Mouse (Mus musculus) stomach, embryonic 15.5 days (tissue): Measurements from ENCODE around the gene Ints1. TPM values are rescaled to one million over a fixed set of nuclear protein-coding genes. Genes with fewer than 3 reads are reported as not detected.
"Not testable (repeated sequence)": the region's sequence is repeated elsewhere in the genome, so short reads cannot be mapped to it uniquely, and the experiment has no call there.

ENCODE experiments used
- ATAC-seq: fragments of 200-750 bp; cut with Nextera tagmentation; 2 replicates; pipeline ENCODE4 v1.8.0; 2017; ENCODE audit warnings: low read depth, moderate number of reproducible peaks, moderate TSS enrichment; ENCODE audit not compliant: insufficient read depth, low FRiP score
- H3K27ac ChIP-seq: fragments of 300-500 bp; sonication (generic); 2 replicates; pipeline ENCODE4 v1.5.1; 2015; ENCODE audit warnings: mild to moderate bottlenecking, inconsistent platforms
- H3K27me3 ChIP-seq: fragments of 300-500 bp; sonication (generic); replicated peaks from 2 replicates; pipeline ENCODE4 v1.6.1; 2015; ENCODE audit warnings: inconsistent platforms
- H3K36me3 ChIP-seq: fragments of 300-500 bp; sonication (generic); 2 replicates; pipeline ENCODE4 v1.6.1; 2015; ENCODE audit warnings: inconsistent platforms
- H3K4me1 ChIP-seq: fragments of 300-500 bp; sonication (generic); 2 replicates; pipeline ENCODE4 v1.6.1; 2015; ENCODE audit warnings: inconsistent platforms
- H3K4me2 ChIP-seq: fragments of 300-500 bp; sonication (generic); 2 replicates; pipeline ENCODE4 v1.6.1; 2015; ENCODE audit warnings: mild to moderate bottlenecking, inconsistent platforms
- H3K4me3 ChIP-seq: fragments of 300-500 bp; sonication (generic); replicated peaks from 2 replicates; pipeline ENCODE4 v1.5.1; 2015; ENCODE audit warnings: inconsistent platforms
- H3K9ac ChIP-seq: fragments of 300-500 bp; sonication (generic); 2 replicates; pipeline ENCODE4 v1.6.1; 2015; ENCODE audit warnings: inconsistent platforms
- H3K9me3 ChIP-seq: fragments of 300-500 bp; sonication (generic); 2 replicates; pipeline ENCODE4 v1.6.1; 2016; ENCODE audit warnings: inconsistent platforms
- WGBS: fragments of 180-500 bp; shearing (Covaris S2); methylation state at CpG from one replicate; pipeline ENCODE4 v1.1.7; 2015; 5-methylcytosine and 5-hydroxymethylcytosine counted together
- polyA plus RNA-seq: library from polyadenylated mRNA; unstranded; fragments of >200 nt; fragmentation: Nextera tagmentation; extraction: Ambion mirVana; gene quantifications from 2 replicates; pipeline ENCODE4 v1.2.1, GENCODE M21; 2015

The Ints1 gene
- polyA plus RNA-seq, 1 experiment from 2014 or later = 19.2 TPM

DNA sequence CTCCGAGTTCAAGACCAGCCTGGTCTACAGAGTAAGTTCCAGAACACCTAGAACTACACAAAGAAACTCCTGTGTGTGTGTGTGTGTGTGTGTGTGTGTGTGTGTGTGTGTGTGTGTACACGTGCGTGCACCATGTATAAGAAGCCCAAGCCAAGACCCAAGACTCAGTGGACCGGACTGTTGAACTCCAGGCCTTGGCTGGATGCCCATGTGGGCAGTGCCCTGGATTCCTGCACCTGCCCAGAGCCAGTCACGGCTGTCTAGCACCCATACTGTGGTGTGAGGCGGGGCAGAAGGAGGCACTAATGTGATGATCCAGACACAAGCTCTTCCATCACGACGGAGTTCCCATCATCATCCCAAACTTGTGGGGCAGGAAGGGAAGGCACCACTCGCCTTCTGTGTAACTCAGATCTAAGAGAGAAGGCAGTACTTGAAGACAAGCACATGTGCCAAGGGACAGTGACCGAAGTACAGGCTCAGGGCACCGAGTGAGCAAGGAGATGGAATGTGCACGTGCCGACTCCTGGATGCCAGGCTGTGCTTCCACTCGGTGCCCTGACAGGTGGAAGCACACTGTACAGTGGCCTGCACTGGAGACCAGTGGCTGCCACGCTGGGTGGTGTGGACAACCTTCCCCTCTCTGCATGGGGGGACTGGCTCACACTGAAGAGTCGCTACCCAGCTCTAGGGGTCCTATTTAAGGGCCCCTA, 25.9 kb downstream of the Ints1 start:
- Histone ChIP-seq H3K9me3 (no peaks in the 10 kb centered on the region), H3K27me3 (no peaks in the 10 kb centered on the region), H3K4me2 (no peak overlapping the region), H3K27ac (no peak overlapping the region), H3K4me1 (no peaks in the 10 kb centered on the region), H3K4me3 (no peak overlapping the region), H3K36me3 (peaks cover 32% of the 10 kb centered on the region), H3K9ac (no peak overlapping the region)
- no peak for ATAC-seq
- 87% methylated on average over 16 of the region's 16 CpGs for WGBS

DNA sequence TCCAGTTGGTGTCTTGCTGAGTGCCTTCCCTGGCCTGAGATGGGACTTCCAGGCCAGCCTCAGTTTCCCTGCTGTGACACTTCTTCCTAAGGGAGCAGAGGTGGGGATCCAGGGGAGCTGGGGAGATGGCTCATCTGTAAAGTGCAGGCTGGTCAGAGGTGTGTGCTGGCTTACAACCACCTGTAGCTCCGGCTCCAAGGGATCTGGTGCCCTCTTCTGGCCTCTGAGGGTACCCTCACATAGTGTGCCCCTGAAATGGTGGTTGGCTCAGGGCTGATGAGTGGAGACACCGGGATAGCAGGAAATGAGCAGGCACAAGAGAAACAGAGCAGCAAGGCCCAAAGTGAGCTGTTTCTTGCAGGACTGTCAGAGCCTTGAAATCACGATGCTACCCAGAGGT, 29.7 kb downstream of the Ints1 start:
- H3K9me3 ChIP-seq = no peaks in the 10 kb centered on the region
- H3K4me3 ChIP-seq = no peak overlapping the region
- no peak overlapping the region for H3K4me2 ChIP-seq
- WGBS = 7% methylated on average over 3 of the region's 3 CpGs
- no peak overlapping the region for H3K27ac ChIP-seq
- ATAC-seq = peak; percentile 84
- H3K27me3 ChIP-seq = no peaks in the 10 kb centered on the region
- peaks cover 8% of the 10 kb centered on the region; the same call in 1 of the 2 replicates for H3K36me3 ChIP-seq
- H3K4me1 ChIP-seq = 0 out of 2 replicates have a peak, but pooled peaks cover 5% of the 10 kb centered on the region
- H3K9ac ChIP-seq = no peak overlapping the region

DNA sequence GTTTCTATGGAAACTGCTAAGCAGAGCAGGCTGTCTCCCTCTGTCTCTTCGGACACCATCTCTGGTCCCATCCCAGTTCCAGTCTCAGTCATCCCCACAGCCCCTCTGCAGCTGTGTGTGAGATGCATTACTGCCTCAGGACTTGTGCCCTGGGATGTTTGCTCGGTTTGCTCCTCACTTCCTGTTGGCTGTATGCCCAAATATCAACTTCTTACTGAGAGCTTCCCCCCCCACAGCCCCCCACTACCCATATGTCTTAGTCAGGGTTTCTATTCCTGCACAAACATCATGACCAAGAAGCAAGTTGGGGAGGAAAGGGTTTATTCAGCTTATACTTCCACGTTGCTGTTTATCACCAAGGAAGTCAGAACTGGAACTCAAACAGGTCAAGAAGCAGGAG, 32.8 kb downstream of the Ints1 start:
- not testable (repeated sequence) for H3K4me2 ChIP-seq, H3K36me3 ChIP-seq, H3K9me3 ChIP-seq, H3K4me3 ChIP-seq, H3K27me3 ChIP-seq, H3K9ac ChIP-seq, H3K27ac ChIP-seq, ATAC-seq, H3K4me1 ChIP-seq
- 22% methylated on average over 3 of the region's 3 CpGs for WGBS

DNA sequence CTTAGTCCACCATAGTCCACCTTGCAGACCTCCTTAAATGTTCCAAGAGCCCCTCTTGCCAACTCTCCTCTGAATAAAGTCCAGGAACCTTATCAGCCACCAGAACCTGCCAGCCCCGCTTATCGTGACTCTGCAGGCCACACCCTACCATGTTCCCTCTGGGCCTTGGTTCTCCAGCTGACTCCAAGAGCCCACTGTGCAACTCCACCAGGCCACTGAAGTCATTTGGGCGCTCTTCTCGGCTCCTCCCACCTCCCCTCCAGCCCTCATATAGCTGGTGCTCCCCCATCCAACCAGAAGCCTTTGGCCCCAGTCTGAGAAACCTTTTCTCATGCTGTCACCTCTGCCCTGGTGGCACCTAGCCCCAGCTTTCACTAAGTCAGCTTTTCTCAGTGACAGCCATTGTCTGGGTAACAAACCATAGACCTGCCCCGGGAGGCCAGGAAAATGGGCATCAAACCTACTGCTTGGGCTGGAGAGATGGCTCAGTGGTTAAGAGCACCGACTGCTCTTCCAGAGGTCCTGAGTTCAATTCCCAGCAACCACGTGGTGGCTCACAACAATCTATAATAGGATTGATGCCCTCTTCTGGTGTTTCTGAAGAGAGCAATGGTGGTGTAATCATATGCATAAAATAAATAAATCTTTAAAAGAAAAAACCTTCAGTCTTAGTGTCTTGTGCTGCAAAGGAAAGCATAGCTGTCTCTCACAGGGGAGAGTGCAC, 36.7 kb downstream of the Ints1 start:
- H3K4me1 ChIP-seq = peaks cover 32% of the 10 kb centered on the region
- peak; percentile 66; the same call in 1 of the 2 replicates for ATAC-seq
- 67% methylated on average over 7 of the region's 7 CpGs for WGBS
- no peak overlapping the region for H3K4me3 ChIP-seq
- H3K36me3 ChIP-seq = no peaks in the 10 kb centered on the region
- no peak overlapping the region for H3K9ac ChIP-seq
- peak overlapping the region; percentile 8; the same call in 1 of the 2 replicates for H3K4me2 ChIP-seq
- H3K9me3 ChIP-seq = no peaks in the 10 kb centered on the region
- H3K27me3 ChIP-seq = no peaks in the 10 kb centered on the region
- peak overlapping the region; percentile 88 for H3K27ac ChIP-seq

DNA sequence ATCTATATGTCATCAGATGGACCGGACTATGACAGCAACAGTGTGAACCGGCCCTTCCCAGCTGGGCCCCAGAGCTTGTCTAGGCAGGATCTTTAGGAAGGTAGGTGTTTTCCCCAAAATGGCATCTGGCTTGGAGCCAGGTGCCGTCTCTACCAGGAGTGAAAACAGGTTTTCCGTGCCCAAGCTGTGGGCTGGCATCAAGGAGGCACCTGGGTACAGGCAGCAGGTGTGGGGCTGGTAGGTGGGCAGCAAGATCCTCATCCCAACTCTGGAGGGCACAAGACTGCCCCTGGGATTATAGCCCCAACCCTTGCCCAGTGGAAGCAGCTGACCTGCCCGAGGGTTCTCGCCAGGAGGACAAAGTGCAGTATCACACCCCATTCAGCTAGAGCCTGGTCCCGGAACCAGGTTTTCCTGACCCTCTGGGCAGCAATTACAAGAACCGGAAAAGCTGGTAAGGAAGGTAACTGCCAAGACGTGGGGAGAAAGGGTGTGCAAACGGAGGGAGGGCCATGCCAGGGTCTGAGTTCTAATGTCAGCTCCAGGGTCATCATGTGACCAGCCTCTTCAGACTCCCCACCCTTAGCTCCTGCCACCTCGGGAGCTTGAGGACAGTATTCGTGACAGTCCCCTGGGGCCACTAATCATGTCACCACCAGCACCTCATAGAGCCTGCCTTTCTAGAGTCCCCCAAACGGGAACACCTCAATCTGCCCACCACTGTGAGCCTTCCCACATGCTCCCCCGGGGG, 37.5 kb downstream of the Ints1 start:
- ATAC-seq = 0 out of 2 replicates have a peak, but pooled peaks have one; percentile 23
- peaks cover 34% of the 10 kb centered on the region for H3K4me1 ChIP-seq

DNA sequence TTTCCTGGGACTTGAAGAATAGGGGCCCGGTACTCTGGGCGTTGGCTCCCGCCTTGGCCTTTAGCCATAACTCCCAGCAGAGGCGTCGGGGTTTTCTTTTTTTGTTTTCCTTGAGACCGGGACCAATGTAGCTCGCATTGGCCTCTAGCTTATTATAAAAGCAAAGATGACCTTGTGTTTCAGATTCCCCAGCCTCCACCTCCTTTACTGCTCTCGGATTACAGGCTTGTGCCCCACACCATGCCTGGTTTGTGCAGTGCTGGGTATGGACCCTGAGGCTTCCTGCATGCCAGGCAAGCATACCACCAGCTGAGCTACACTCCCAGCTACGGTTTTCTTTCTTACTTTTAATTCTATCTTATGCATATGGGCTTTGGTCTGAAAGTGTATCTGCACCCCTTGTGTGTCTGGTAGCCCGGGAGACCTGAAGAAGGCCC, 39.0 kb downstream of the Ints1 start:
- Histone ChIP-seq H3K4me3 (peak overlapping the region; percentile 55), H3K27me3 (no peaks in the 10 kb centered on the region), H3K9me3 (no peaks in the 10 kb centered on the region), H3K4me1 (peaks cover 38% of the 10 kb centered on the region), H3K36me3 (no peaks in the 10 kb centered on the region), H3K4me2 (peak overlapping the region; percentile 97), H3K27ac (peak overlapping the region; percentile 88), H3K9ac (no peak overlapping the region)
- 13% methylated on average over 10 of the region's 10 CpGs for WGBS
- ATAC-seq = peak; percentile 10; the same call in 1 of the 2 replicates

More for the DNA sequence above, 37.5 kb downstream of the Ints1 start:
- no peaks in the 10 kb centered on the region for H3K36me3 ChIP-seq
- H3K4me2 ChIP-seq = peak overlapping the region; percentile 8; the same call in 1 of the 2 replicates
- 68% methylated on average over 14 of the region's 14 CpGs for WGBS
- no peaks in the 10 kb centered on the region for H3K9me3 ChIP-seq
- H3K27ac ChIP-seq = peak overlapping the region; percentile 88
- no peak overlapping the region for H3K4me3 ChIP-seq
- H3K9ac ChIP-seq = no peak overlapping the region
- no peaks in the 10 kb centered on the region for H3K27me3 ChIP-seq

DNA sequence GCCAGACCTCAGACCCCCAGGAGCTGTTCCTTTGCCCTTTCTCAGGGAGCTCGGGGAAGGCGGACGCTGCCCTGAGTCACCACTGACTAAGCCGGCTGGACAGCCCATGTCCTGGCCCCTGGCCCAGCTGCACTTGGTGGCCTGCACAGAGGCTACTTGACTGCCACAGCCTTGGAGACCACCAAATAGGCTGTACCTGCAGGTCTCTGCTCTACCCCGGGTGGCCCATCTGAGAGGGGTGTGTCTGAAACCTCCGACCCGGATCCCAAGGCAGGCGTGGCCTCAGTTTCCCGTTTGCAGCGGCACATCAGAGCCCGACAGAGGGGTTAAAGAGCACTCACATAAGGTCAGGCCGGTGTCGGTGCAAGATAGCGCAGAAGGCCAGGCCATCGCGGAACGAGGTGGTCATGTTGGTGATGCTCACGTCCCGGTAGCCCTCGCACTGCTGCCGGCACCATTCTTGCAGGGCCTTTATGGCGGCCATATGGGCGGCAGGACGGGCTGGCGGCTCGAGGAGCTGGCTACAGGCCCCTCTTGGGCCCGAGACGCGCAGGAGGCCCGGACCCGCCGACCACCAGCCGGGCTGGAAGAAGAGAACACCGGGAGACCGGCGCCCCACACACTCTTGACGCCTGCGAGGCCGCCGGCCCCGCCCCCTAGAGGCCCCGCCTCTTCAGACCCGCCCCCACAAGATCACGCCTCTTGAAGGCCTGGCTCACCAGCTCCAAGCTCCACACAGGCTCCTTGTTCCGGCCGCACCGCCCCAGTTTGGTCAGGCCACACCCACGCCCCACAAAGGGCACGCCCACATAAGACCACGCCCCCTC, 39.6 kb downstream of the Ints1 start, which contains the start of gene Micall2:
Gene Micall2 (minus strand): TSS at position 660 of the 827 bp plus-strand sequence.
- no peaks in the 10 kb centered on the region for H3K27me3 ChIP-seq
- peak; percentile 92 for ATAC-seq
- peak within 1 kb of the TSS; percentile 97 for H3K4me2 ChIP-seq
- H3K36me3 ChIP-seq = no peaks in the 10 kb centered on the region
- no peaks in the 10 kb centered on the region for H3K9me3 ChIP-seq
- H3K27ac ChIP-seq = peak within 1 kb of the TSS; percentile 88
- WGBS = 4% methylated on average over 50 of the region's 50 CpGs
- H3K4me3 ChIP-seq = peak within 1 kb of the TSS; percentile 55
- H3K9ac ChIP-seq = no peak within 1 kb of the TSS
- peaks cover 44% of the 10 kb centered on the region for H3K4me1 ChIP-seq

DNA sequence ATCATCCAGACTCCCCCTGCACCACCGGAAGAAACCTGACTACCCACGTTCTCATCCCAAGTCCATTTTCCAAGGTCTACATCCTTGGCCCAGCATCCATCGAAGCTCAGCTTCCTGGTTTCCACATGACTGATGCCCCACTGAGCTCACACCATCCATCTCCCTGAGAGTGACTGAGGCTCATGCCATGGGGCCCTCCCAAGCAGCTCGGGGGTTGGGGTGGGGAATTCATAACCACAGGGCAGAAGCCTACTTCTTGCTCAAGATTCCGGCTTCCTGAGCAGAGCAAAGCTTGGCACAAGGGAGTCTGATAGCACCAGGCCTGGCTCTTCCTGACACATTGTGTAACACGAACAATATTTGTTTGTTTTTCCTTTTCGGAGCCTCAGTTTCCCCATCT, 40.7 kb downstream of the Ints1 start:
- Histone ChIP-seq H3K4me3 (peak overlapping the region; percentile 55; the same call in 1 of the 2 replicates), H3K4me2 (peak overlapping the region; percentile 97), H3K27me3 (no peaks in the 10 kb centered on the region), H3K27ac (0 out of 2 replicates have a peak overlapping the region, but pooled peaks have one; percentile 1), H3K4me1 (peaks cover 55% of the 10 kb centered on the region), H3K36me3 (no peaks in the 10 kb centered on the region), H3K9ac (no peak overlapping the region), H3K9me3 (no peaks in the 10 kb centered on the region)
- no peak for ATAC-seq
- 63% methylated on average over 7 of the region's 7 CpGs for WGBS

DNA sequence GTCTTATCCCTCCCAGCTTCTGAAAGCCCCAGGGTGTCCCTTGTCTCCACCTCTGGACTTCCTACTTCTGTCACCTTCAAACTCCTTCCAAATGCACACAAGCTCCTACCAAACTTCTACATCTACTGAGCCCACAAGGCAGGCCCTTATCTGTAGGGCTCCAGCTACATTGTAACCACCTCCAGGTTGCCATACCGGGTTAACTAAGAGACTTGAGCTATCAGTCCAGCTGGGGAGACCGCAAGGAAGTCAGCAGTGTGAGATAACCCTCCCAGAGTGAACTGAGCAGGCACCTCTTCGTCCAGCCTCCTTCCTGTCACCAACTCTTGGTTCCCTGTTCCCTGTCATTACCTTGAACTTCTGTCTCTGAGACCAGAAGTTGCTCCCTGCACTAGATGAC, 41.5 kb downstream of the Ints1 start:
- no peak overlapping the region for H3K9ac ChIP-seq
- no peaks in the 10 kb centered on the region for H3K27me3 ChIP-seq
- 60% methylated on average over 3 of the region's 3 CpGs for WGBS
- peaks cover 55% of the 10 kb centered on the region for H3K4me1 ChIP-seq
- H3K36me3 ChIP-seq = no peaks in the 10 kb centered on the region
- H3K9me3 ChIP-seq = no peaks in the 10 kb centered on the region
- H3K4me2 ChIP-seq = no peak overlapping the region; the same call in 1 of the 2 replicates
- H3K27ac ChIP-seq = 0 out of 2 replicates have a peak overlapping the region, but pooled peaks have one; percentile 9
- H3K4me3 ChIP-seq = no peak overlapping the region
- ATAC-seq = no peak; the same call in 1 of the 2 replicates

DNA sequence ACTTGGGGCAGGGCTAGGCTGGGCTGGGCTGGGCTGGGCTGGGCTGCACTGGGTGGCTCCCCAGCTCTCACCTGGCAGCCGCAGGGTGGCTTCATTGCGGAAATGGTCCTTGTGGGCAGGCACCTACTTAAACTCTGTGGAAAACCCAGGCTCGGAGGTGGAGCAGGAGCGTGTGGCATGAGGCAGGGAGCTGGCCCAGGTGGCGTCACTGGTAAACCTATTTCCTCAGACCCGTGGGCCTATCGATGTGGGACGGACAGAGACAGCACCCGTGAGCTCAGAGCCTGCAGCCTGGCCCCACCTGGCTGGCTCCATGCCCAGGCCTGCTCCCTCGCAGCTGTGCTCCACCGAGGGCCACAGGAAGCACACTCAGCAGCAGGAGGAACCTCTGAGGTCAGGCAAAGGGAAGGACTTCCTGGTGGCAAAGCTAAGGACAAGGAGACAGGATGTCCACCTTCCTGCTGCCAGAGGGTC, 42.8 kb downstream of the Ints1 start:
- Histone ChIP-seq H3K27me3 (no peaks in the 10 kb centered on the region), H3K9me3 (no peaks in the 10 kb centered on the region), H3K4me2 (peak overlapping the region; percentile 32; the same call in 1 of the 2 replicates), H3K4me1 (peaks cover 55% of the 10 kb centered on the region), H3K9ac (no peak overlapping the region), H3K4me3 (no peak overlapping the region), H3K27ac (peak overlapping the region; percentile 75), H3K36me3 (no peaks in the 10 kb centered on the region)
- WGBS = 37% methylated on average over 11 of the region's 11 CpGs
- peak; percentile 42 for ATAC-seq
